Mouse (Mus musculus) left cerebral cortex, postnatal 14 days (tissue): Measurements from ENCODE around the gene Olfr628. TPM values are rescaled to one million over a fixed set of nuclear protein-coding genes. Genes with fewer than 3 reads are reported as not detected.
"Not testable (repeated sequence)": the region's sequence is repeated elsewhere in the genome, so short reads cannot be mapped to it uniquely, and the experiment has no call there.

ENCODE experiments used
- DNase-seq, 2 experiments: peaks; one replicate each; pipeline ENCODE4 v3.0.0; 2021 to 2022; ENCODE audit warnings: low spot score in 2 of 2, mixed read lengths in 1 of 2
- intact Hi-C: fragments of 180-260 bp; cut with DNase I; formaldehyde crosslinking; loops from one replicate; pipeline ENCODE4 v1.15.1; 2025
- long read RNA-seq, 2 experiments: library from polyadenylated mRNA; stranded (forward); transcript quantifications; one replicate each; pipeline ENCODE4 v2.0.0; 2021
- total RNA-seq, 2 experiments: library from RNA; stranded (reverse); gene quantifications; 2 replicates each; pipeline ENCODE4 v1.2.3; 2021

The Olfr628 gene
- total RNA-seq = not detected
- long read RNA-seq, experiment 1 = 0 reads
- long read RNA-seq, experiment 2 = 0 reads

GRCm38 (mm10) chr7:103730074-103730473 is at the start of gene Olfr628:
Gene Olfr628 (plus strand): TSS chr7:103730374.
- intact Hi-C loops = no loop called here
- DNase-seq = no peak

GRCm38 (mm10) chr7:103682420-103682819 is 47.8 kb upstream of the Olfr628 start, which contains the start of gene Olfr625-ps1:
Gene Olfr625-ps1 (plus strand): TSS chr7:103682720.
- intact Hi-C loops = no loop called here
- DNase-seq = no peak

DNA sequence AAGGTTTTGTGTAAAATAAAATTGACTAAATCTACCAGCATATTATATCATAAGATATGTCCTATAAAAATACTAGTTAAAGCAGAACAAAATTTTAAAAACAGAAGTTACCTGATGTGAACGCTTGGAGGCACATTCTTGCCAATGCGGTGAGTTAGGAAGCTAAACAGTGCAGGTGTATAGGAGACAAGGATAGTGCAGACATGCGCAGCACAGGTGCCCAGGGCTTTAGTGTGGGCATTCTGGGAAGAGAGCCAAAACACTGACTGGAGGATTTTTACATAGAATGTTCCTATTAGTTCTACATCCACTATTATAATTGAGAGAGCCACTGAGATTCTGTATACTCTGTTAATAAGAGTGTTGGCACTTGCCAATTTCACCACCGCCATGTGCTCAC is 30.7 kb upstream of the Olfr628 start:
- intact Hi-C loops = no loop called here
- no peak for DNase-seq

GRCm38 (mm10) chr7:103712024-103712423 is 18.1 kb upstream of the Olfr628 start:
- intact Hi-C loops = no loop called here

GRCm38 (mm10) chr7:103714371-103714770 is 15.8 kb upstream of the Olfr628 start, which contains the start of gene Olfr243:
Gene Olfr243 (plus strand): TSS chr7:103714671.
- intact Hi-C loops = no loop called here
- DNase-seq = no peak

More at GRCm38 (mm10) chr7:103712024-103712423, 18.1 kb upstream of the Olfr628 start:
- DNase-seq = no peak

- intact Hi-C loops, DNase-seq: not testable (repeated sequence)
Observed at GRCm38 (mm10) chr7:103716398-103716797, 13.8 kb upstream of the Olfr628 start.

GRCm38 (mm10) chr7:103744843-103745242 is 14.7 kb downstream of the Olfr628 start, which contains the start of gene Olfr629:
Gene Olfr629 (minus strand): TSS chr7:103744943.
- intact Hi-C loops = no loop called here
- no peak for DNase-seq

DNA sequence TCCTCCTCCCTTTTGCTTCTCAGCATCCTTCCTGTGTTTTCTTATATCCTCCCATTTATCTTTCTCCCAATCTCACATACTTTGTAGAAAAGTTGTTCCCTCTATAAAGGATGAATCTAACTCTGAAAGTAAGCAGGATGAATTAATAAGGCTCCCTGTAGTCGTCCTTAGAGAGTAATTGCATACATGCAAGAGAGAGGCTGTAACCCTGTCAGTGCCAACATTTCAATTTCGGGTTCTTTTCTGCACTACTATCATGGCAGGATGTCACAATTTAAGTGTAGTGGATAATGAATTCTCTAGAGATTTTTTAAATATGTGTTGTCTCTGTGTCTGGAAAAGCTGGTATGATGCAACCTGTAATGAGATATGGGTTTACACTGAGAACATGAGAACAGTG is 27.1 kb downstream of the Olfr628 start, which contains the start of gene Olfr630:
TSS of gene Olfr630 (minus strand) at position 101 of the 400 bp plus-strand sequence.
- no peak for DNase-seq
- intact Hi-C loops = no loop called here

- DNase-seq, intact Hi-C loops: not testable (repeated sequence)
Observed at GRCm38 (mm10) chr7:103762212-103762611, 32.0 kb downstream of the Olfr628 start.

- not testable (repeated sequence) for DNase-seq
Observed at GRCm38 (mm10) chr7:103767687-103768086, 37.5 kb downstream of the Olfr628 start.

DNA sequence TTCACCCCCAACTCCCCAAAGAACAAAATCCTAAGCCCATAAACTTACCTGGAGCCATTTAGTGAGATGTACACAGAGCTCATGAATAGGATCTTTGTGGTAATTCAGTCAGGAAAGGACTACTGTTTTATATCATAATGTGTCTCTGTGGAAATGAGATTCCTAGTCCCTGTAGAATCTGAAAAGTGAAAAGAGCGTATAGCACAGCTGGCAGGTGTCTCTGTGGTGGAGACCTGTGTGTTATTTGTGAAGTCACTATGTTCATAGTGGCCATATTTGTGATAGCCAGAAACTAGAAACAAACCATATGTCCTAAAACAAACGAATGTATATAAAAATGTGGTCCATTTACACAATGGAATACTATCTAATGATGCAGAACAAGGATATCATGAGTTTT is 41.3 kb downstream of the Olfr628 start, which contains the start of gene Olfr69:
TSS of gene Olfr69 (minus strand) at position 101 of the 400 bp plus-strand sequence.
- intact Hi-C loops = no loop called here
- no peak for DNase-seq

More at GRCm38 (mm10) chr7:103767687-103768086, 37.5 kb downstream of the Olfr628 start:
- intact Hi-C loops = not testable (repeated sequence)

- intact Hi-C loops, DNase-seq: not testable (repeated sequence)
Observed at GRCm38 (mm10) chr7:103777652-103778051, 47.5 kb downstream of the Olfr628 start.

DNA sequence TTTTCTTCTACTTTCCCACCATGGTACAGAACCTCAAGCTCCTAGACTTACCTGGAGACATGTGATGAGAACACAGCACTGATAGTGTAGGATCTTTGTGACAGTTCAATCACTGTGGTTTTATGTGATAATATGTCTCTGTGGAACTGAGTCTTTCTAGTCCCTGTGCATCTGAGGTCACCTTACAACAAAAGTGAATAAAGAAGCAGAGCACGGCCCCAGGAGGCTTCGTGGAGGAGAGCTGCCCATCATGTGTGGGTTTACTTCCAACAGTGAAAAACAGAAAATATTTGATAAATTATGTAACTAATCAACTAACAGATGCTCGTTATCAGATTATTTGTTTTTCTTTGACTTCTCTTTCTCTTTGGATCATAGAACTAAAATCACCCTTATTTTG is 49.4 kb downstream of the Olfr628 start, which contains the start of gene Olfr68:
TSS of gene Olfr68 (minus strand) at position 101 of the 400 bp plus-strand sequence.
- intact Hi-C loops = no loop called here
- no peak for DNase-seq

Other genes with a start within 250 kb of the Olfr628 start
- not detected for gene Olfr609, start 232.3 kb upstream of the Olfr628 start, total RNA-seq
- gene Olfr610, start 218.3 kb upstream of the Olfr628 start, total RNA-seq = not detected
- not detected for gene Olfr611, start 209.5 kb upstream of the Olfr628 start, total RNA-seq
- gene Olfr612, start 187.7 kb upstream of the Olfr628 start, total RNA-seq = not detected
- not detected for gene Olfr613, start 182.3 kb upstream of the Olfr628 start, total RNA-seq
- not detected for gene Olfr615, start 174.3 kb upstream of the Olfr628 start, total RNA-seq
- gene Olfr616, start 161.2 kb upstream of the Olfr628 start, total RNA-seq = not detected
- not detected for gene Olfr617, start 157.3 kb upstream of the Olfr628 start, total RNA-seq
- not detected for gene Olfr618, start 140.3 kb upstream of the Olfr628 start, total RNA-seq
- not detected for gene Olfr619, start 129.8 kb upstream of the Olfr628 start, total RNA-seq
- not detected for gene Olfr620, start 117.8 kb upstream of the Olfr628 start, total RNA-seq
- not detected for gene Olfr622, start 87.7 kb upstream of the Olfr628 start, total RNA-seq
- gene Olfr623, start 66.7 kb upstream of the Olfr628 start, total RNA-seq = not detected
- under 1 TPM in 1 of 2 experiments, not detected in 1; 0.06 TPM for gene Olfr624, start 59.2 kb upstream of the Olfr628 start, total RNA-seq
- gene Olfr625-ps1, start 47.7 kb upstream of the Olfr628 start, total RNA-seq = not detected
- not detected for gene Olfr243, start 15.7 kb upstream of the Olfr628 start, total RNA-seq
- not detected for gene Olfr629, start 14.6 kb downstream of the Olfr628 start, total RNA-seq
- not detected for gene Olfr630, start 27.0 kb downstream of the Olfr628 start, total RNA-seq
- not detected for gene Olfr69, start 41.2 kb downstream of the Olfr628 start, total RNA-seq
- gene Olfr68, start 49.3 kb downstream of the Olfr628 start, total RNA-seq = not detected
- not detected for gene Olfr67, start 61.4 kb downstream of the Olfr628 start, total RNA-seq
- gene Hbb-bt, start 83.6 kb downstream of the Olfr628 start, total RNA-seq = 100 to 1,000 TPM; 116 to 138 TPM
- gene Hbb-bs, start 97.7 kb downstream of the Olfr628 start, total RNA-seq = 100 to 1,000 TPM; 912 to 967 TPM
- gene Hbb-bh2, start 110.1 kb downstream of the Olfr628 start, total RNA-seq = not detected
- not detected for gene Hbb-bh1, start 112.8 kb downstream of the Olfr628 start, total RNA-seq
- not detected for gene Hbb-y, start 122.8 kb downstream of the Olfr628 start, total RNA-seq
- gene Olfr66, start 155.9 kb downstream of the Olfr628 start, total RNA-seq = not detected
- not detected for gene Olfr64, start 164.1 kb downstream of the Olfr628 start, total RNA-seq
- not detected for gene Olfr65, start 173.1 kb downstream of the Olfr628 start, total RNA-seq
- gene Olfr631, start 198.5 kb downstream of the Olfr628 start, total RNA-seq = not detected
- gene Olfr632, start 204.0 kb downstream of the Olfr628 start, total RNA-seq = not detected
- gene Olfr633, start 214.1 kb downstream of the Olfr628 start, total RNA-seq = not detected
- under 1 TPM in 1 of 2 experiments, not detected in 1; 0.04 TPM for gene Olfr635, start 240.8 kb downstream of the Olfr628 start, total RNA-seq